Mouse (Mus musculus): ENCODE data around the gene Hcst.

GRCm38 (mm10) chr7:30435156-30435555, 15.5 kb upstream of the Hcst start:
- TF ChIP-seq ZC3H11A (IDR thresholded peaks at IDR 0.05; ENCODE audit: borderline replicate concordance, low read depth, low read length) (no peak), HCFC1 (IDR thresholded peaks at IDR 0.05; ENCODE audit: borderline replicate concordance, insufficient read depth, low read length) (no peak), ZNF384 (IDR thresholded peaks at IDR 0.05; ENCODE audit: low read depth, low read length) (no peak)

Measured in ES-E14 (cell line).